Mouse (Mus musculus) right cerebral cortex, postnatal 36 days (tissue): ENCODE measurements around the gene Ankar.

Experiments used
- DNase-seq, 2 experiments: peaks; one replicate each; pipeline ENCODE4 v3.0.0; 2022; ENCODE audit warnings: low spot score in 2 of 2, mixed read lengths in 1 of 2

Gene Ankar

GRCm38 (mm10) chr1:72711684-72712083 lies 11.3 kb upstream of the Ankar start:
- DNase-seq = no peak

- peak; percentile 96 for DNase-seq
These were observed 10.6 kb upstream of the Ankar start, which contains the start of gene Rpl37a for GRCm38 (mm10) chr1:72710753-72711653. Rpl37a (plus strand) TSS chr1:72711290.

GRCm38 (mm10) chr1:72707525-72707924 lies 7.1 kb upstream of the Ankar start:
- no peak for DNase-seq

GRCm38 (mm10) chr1:72698651-72699050 lies 1.7 kb downstream of the Ankar start:
- no peak for DNase-seq

- no peak for DNase-seq
These were observed 4.1 kb downstream of the Ankar start for GRCm38 (mm10) chr1:72696256-72696655.

- DNase-seq = no peak
These were observed 27.3 kb downstream of the Ankar start for GRCm38 (mm10) chr1:72673070-72673469.

GRCm38 (mm10) chr1:72640658-72641410 lies 59.5 kb downstream of the Ankar start:
- peak; percentile 47 to 52 for DNase-seq

GRCm38 (mm10) chr1:72635221-72635620 lies 65.2 kb downstream of the Ankar start:
- DNase-seq = no peak

- DNase-seq = no peak
These were observed 88.2 kb downstream of the Ankar start for GRCm38 (mm10) chr1:72612172-72612571.

- DNase-seq = no peak
These were observed 90.2 kb downstream of the Ankar start for GRCm38 (mm10) chr1:72609887-72610877.

GRCm38 (mm10) chr1:72609129-72609528 lies 91.2 kb downstream of the Ankar start:
- no peak for DNase-seq

- DNase-seq = no peak
These were observed 94.1 kb downstream of the Ankar start for GRCm38 (mm10) chr1:72606186-72606673.

- no peak for DNase-seq
These were observed 97.6 kb downstream of the Ankar start for GRCm38 (mm10) chr1:72602803-72603202.

- no peak for DNase-seq
These were observed 98.2 kb downstream of the Ankar start for GRCm38 (mm10) chr1:72602186-72602585.

- no peak for DNase-seq
These were observed 99.1 kb downstream of the Ankar start for GRCm38 (mm10) chr1:72601233-72601632.

GRCm38 (mm10) chr1:72600778-72601177 lies 99.6 kb downstream of the Ankar start:
- DNase-seq = no peak

- DNase-seq = no peak
These were observed 101.0 kb downstream of the Ankar start for GRCm38 (mm10) chr1:72599146-72600101.

GRCm38 (mm10) chr1:72596231-72596630 lies 104.1 kb downstream of the Ankar start:
- DNase-seq = no peak

- no peak for DNase-seq
These were observed 104.7 kb downstream of the Ankar start for GRCm38 (mm10) chr1:72595686-72596085.

GRCm38 (mm10) chr1:72593340-72593951 lies 106.9 kb downstream of the Ankar start:
- DNase-seq = peak; percentile 85
